Mouse (Mus musculus) brain, embryonic 14.5 days (tissue): ENCODE results near the gene Btbd35f16. TPM values are rescaled to one million over a fixed set of nuclear protein-coding genes. Genes with fewer than 3 reads are reported as not detected.
"Not testable (repeated sequence)": the region's sequence is repeated elsewhere in the genome, so short reads cannot be mapped to it uniquely, and the experiment has no call there.

ENCODE experiments used
- DNase-seq: peaks from one replicate; pipeline ENCODE4 v3.0.0-alpha.2; 2011; ENCODE audit warnings: low read depth
- polyA plus RNA-seq: library from polyadenylated mRNA; depleted of rRNA; stranded (reverse); fragments of >200 nt; gene quantifications from 2 replicates; pipeline ENCODE4 v1.2.3, GENCODE M21; 2012; rRNA removed

Btbd35f16 gene
- polyA plus RNA-seq = not detected in 2 replicates

DNA sequence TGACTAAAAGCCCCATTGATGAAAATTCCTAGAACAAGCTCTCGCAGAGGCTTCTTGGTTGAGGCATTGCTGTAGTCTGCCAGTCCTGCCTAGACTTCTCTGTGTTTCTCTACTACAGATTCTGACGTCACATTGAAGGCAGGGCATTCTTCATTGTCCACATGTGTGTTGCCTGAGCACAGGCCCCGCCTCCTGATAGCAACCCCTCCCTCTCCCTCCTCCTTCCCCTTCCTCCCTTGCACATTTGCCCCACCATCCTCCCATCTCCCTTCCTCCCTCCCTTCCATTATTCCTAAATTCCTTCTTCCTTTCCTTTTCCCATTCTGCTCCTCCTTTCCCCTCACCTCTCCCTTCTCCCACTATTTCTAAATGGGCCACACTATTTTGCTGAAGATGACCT, at the start of gene Btbd35f16:
Btbd35f16 (minus strand) TSS at position 101 of the 400 bp plus-strand sequence.
- DNase-seq = not testable (repeated sequence)

Other genes starting within 250 kb of the Btbd35f16 start
- gene Btbd35f10, start 204.1 kb downstream of the Btbd35f16 start, polyA plus RNA-seq = not detected in 2 replicates
- gene Btbd35f3, start 80.7 kb upstream of the Btbd35f16 start, polyA plus RNA-seq = not detected in 2 replicates
- gene Btbd35f28, start 239.6 kb upstream of the Btbd35f16 start, polyA plus RNA-seq = not detected in 2 replicates